Mouse (Mus musculus) adrenal gland, postnatal 10 days (tissue): ENCODE results near the gene Etfb. TPM values are rescaled to one million over a fixed set of nuclear protein-coding genes. Genes with fewer than 3 reads are reported as not detected.

Experiments
- microRNA-seq: library from miRNA; unstranded; fragments of <30 nt; microRNA quantifications from one replicate; pipeline ENCODE4 v1.2.0, GENCODE M21; 2021
- total RNA-seq, 2 experiments: library from RNA; stranded (reverse); gene quantifications; 2 replicates each; pipeline ENCODE4 v1.2.3; 2021

Etfb gene
- total RNA-seq, 2 experiments from 2014 or later: 1,536 to 1,703 TPM

Small RNAs within 50 kb of the gene (microRNA-seq; reads per million reads assigned to microRNA genes)
- 4.2 reads per million for gene Mir7051

Other genes with a start within 250 kb of the Etfb start
- gene Zfp715, start 130.8 kb upstream of the Etfb start, total RNA-seq: 10 to 100 TPM; 14.3 to 19.4 TPM
- under 1 TPM in 1 of 2 experiments, not detected in 1; 0.24 TPM for gene Siglecf, start 92.7 kb upstream of the Etfb start, total RNA-seq
- 1 to 10 TPM; 1.4 to 1.9 TPM for gene Siglecg, start 35.9 kb upstream of the Etfb start, total RNA-seq
- not detected for gene Lim2, start 16.4 kb upstream of the Etfb start, total RNA-seq
- 1 to 10 TPM; 1.3 to 2.1 TPM for gene Nkg7, start 7.0 kb upstream of the Etfb start, total RNA-seq
- not detected for gene Cldnd2, start 3.3 kb upstream of the Etfb start, total RNA-seq
- 1 to 10 TPM in 1 of 2 experiments, under 1 TPM in 1; 0.69 to 1.1 TPM for gene Gm45233, start within 50 bp of the Etfb start, total RNA-seq
- gene Vsig10l, start 19.1 kb downstream of the Etfb start, total RNA-seq: 1 to 10 TPM; 4.7 to 5.4 TPM
- 1 to 10 TPM; 1.3 to 2.4 TPM for gene Iglon5, start 46.0 kb downstream of the Etfb start, total RNA-seq
- not detected for gene 4931406B18Rik, start 61.9 kb downstream of the Etfb start, total RNA-seq
- gene Cd33, start 100.3 kb downstream of the Etfb start, total RNA-seq: 1 to 10 TPM; 3.3 to 4.0 TPM
- 1 to 10 TPM; 1.9 to 2.5 TPM for gene Zfp658, start 118.2 kb downstream of the Etfb start, total RNA-seq
- gene Zfp719, start 135.5 kb downstream of the Etfb start, total RNA-seq: 10 to 100 TPM; 10.8 to 12.5 TPM
- under 1 TPM in 1 of 2 experiments, not detected in 1; 0.27 TPM for gene Zfp819, start 163.1 kb downstream of the Etfb start, total RNA-seq
- not detected for gene Ceacam18, start 190.6 kb downstream of the Etfb start, total RNA-seq
- 1 to 10 TPM; 1.1 to 1.6 TPM for gene Siglece, start 216.1 kb downstream of the Etfb start, total RNA-seq
- gene Ctu1, start 227.9 kb downstream of the Etfb start, total RNA-seq: 1 to 10 TPM; 9.7 to 9.8 TPM
- under 1 TPM in 1 of 2 experiments, not detected in 1; 0.24 TPM for gene Klk14, start 246.3 kb downstream of the Etfb start, total RNA-seq